Mouse (Mus musculus) bone marrow, adult 2 months (tissue): Measurements from ENCODE around the gene Glb1l.

Experiments used
- CTCF ChIP-seq: fragments of 200-500 bp; IDR thresholded peaks from 2 replicates; pipeline ENCODE4 v1.5.1; 2011; ENCODE audit warnings: low read length, control low read depth; ENCODE audit not compliant: control insufficient read depth, insufficient read depth
- POLR2A ChIP-seq: fragments of 200-500 bp; IDR thresholded peaks from 2 replicates; pipeline ENCODE4 v1.6.1; 2011; ENCODE audit warnings: low read depth, mild to moderate bottlenecking, control low read depth, low read length, borderline replicate concordance; ENCODE audit not compliant: control insufficient read depth

- no peak for TF ChIP-seq POLR2A
- TF ChIP-seq CTCF, result no peak
Measured at GRCm38 (mm10) chr1:75243411-75243810, 32.8 kb upstream of the Glb1l start.
